Mouse (Mus musculus) cerebellum, postnatal 14 days (tissue): Measurements from ENCODE around the gene Ambp.

ENCODE experiments used
- DNase-seq, 2 experiments: peaks; one replicate each; pipeline ENCODE4 v3.0.0; 2021; ENCODE audit warnings: mixed read lengths in 2 of 2

The Ambp gene

GRCm38 (mm10) chr4:63154699-63155098, at the start of gene Ambp:
Gene Ambp, minus strand, starts transcription at chr4:63154799.
- no peak for DNase-seq

- no peak for DNase-seq
Measured at GRCm38 (mm10) chr4:63203874-63204273, 49.3 kb upstream of the Ambp start.

GRCm38 (mm10) chr4:63199366-63199765, 44.8 kb upstream of the Ambp start:
- DNase-seq, result no peak

GRCm38 (mm10) chr4:63194366-63194765, 39.8 kb upstream of the Ambp start:
- DNase-seq, result no peak

GRCm38 (mm10) chr4:63191641-63192040, 37.0 kb upstream of the Ambp start:
- DNase-seq, result no peak

GRCm38 (mm10) chr4:63186281-63186870, 31.8 kb upstream of the Ambp start:
- no peak for DNase-seq

GRCm38 (mm10) chr4:63181556-63181955, 27.0 kb upstream of the Ambp start:
- peak; percentile 87 to 89 for DNase-seq

- DNase-seq, result no peak
Measured at GRCm38 (mm10) chr4:63171969-63172685, 17.5 kb upstream of the Ambp start, which contains the start of gene Kif12. Gene Kif12, minus strand, starts transcription at chr4:63172131.

GRCm38 (mm10) chr4:63171122-63171521, 16.5 kb upstream of the Ambp start:
- no peak for DNase-seq

- no peak for DNase-seq
Measured at GRCm38 (mm10) chr4:63170061-63170460, 15.5 kb upstream of the Ambp start.

- no peak for DNase-seq
Measured at GRCm38 (mm10) chr4:63166323-63166722, 11.7 kb upstream of the Ambp start.

GRCm38 (mm10) chr4:63165636-63166035, 11.0 kb upstream of the Ambp start:
- DNase-seq, result no peak

- peak; percentile 88 to 96 for DNase-seq
Measured at GRCm38 (mm10) chr4:63158961-63159592, 4.5 kb upstream of the Ambp start.

GRCm38 (mm10) chr4:63158192-63158591, 3.6 kb upstream of the Ambp start:
- no peak for DNase-seq

- DNase-seq, result no peak
Measured at GRCm38 (mm10) chr4:63156726-63157634, 2.4 kb upstream of the Ambp start.

GRCm38 (mm10) chr4:63155596-63155995, 997 bp upstream of the Ambp start:
- DNase-seq, result no peak

- no peak for DNase-seq
Measured at GRCm38 (mm10) chr4:63154028-63154427, 571 bp downstream of the Ambp start.

GRCm38 (mm10) chr4:63151127-63151526, 3.5 kb downstream of the Ambp start:
- DNase-seq, result peak; percentile 29 to 44

- DNase-seq, result no peak
Measured at GRCm38 (mm10) chr4:63147268-63147667, 7.3 kb downstream of the Ambp start.

- peak; percentile 40 to 65 for DNase-seq
Measured at GRCm38 (mm10) chr4:63129891-63130624, 24.5 kb downstream of the Ambp start.

GRCm38 (mm10) chr4:63124861-63125466, 29.6 kb downstream of the Ambp start:
- DNase-seq, result peak; percentile 29 to 30
